Comparison of ENCODE assay signal across 8 mouse cellular contexts in the genomic region with DNA sequence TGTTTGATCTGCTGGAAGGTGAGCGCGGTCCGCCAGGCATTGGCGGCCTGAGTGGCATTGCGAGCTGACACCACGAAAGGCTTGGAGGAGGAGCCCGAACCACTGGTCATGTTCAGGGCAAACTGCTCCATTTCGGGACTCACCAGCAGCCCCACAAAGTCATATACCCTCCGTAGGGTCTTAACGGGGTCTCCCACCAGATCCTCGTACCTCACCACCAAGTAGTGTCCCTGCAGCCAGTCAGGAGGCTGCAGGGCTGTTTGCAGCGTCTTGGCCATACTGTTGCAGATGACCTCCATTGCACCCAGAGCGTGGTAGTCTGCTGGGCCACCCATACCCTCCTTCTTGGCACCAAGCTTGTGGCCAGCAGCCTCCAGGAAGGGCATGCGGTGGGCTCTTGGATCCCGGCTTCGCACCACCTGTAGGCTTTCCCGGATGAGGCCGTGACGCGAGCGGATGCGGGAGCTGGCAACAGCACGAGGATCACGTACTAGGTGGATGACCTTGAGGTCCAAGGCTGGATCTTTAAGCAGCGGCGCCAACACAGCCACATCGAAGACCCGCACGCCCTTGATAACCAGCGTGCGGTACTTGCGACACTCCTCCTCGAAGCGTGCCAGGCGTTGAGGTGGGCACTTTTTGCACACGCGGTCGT. TPM values are rescaled to one million over a fixed set of nuclear protein-coding genes. Genes with fewer than 3 reads are reported as not detected.
DNase-seq lines count a peak whose midpoint lies in the region; ATAC-seq and TF ChIP-seq lines count a peak whose summit lies in the region.

No protein-coding gene starts in this region.

- H3K9ac ChIP-seq in forebrain, embryonic 16.5 days (replicated peaks; ENCODE audit: low read depth, low read length): peak overlapping the region; percentile 87
- H3K9ac ChIP-seq in limb, embryonic 13.5 days: peak overlapping the region; percentile 92

- ATAC-seq in forebrain, embryonic 16.5 days: no peak
- ATAC-seq in limb, embryonic 13.5 days (ENCODE audit: low FRiP score, low read depth): no peak

- H3K27ac ChIP-seq in forebrain, embryonic 16.5 days (ENCODE audit: low read length): no peak overlapping the region
- no peak overlapping the region for H3K27ac ChIP-seq in limb, embryonic 13.5 days
- peak overlapping the region; percentile 6 for H3K27ac ChIP-seq in olfactory bulb, adult 2 months (ENCODE audit: insufficient read depth, low read depth, low read length)

- 73% methylated on average over 38 of the region's 38 CpGs for WGBS in forebrain, embryonic 16.5 days
- WGBS in limb, embryonic 13.5 days: 75% methylated on average over 38 of the region's 38 CpGs
- 67% methylated on average over 38 of the region's 38 CpGs for WGBS in olfactory bulb, adult 2 months

- peaks cover 24% of the 10 kb centered on the region for H3K4me1 ChIP-seq in forebrain, embryonic 16.5 days (replicated peaks; ENCODE audit: control insufficient read depth, insufficient read depth, low read length)
- H3K4me1 ChIP-seq in limb, embryonic 13.5 days: peaks cover 25% of the 10 kb centered on the region
- peaks cover 21% of the 10 kb centered on the region for H3K4me1 ChIP-seq in olfactory bulb, adult 2 months (ENCODE audit: control insufficient read depth, insufficient read depth, low read length)

- intact Hi-C loops in left cerebral cortex, postnatal 36 days (cut with DNase I): loop anchor here (5.0 to 10.0 kb wide), 5 partner anchors 83 to 570 kb away; no protein-coding TSS in a partner anchor
- intact Hi-C loops in left cerebral cortex, postnatal 14 days (cut with DNase I): loop anchor here (5.0 to 10.0 kb wide), 2 partner anchors 333 to 560 kb away; no protein-coding TSS in a partner anchor

- no peak for TF ChIP-seq POLR2A in olfactory bulb, adult 2 months (IDR thresholded peaks at IDR 0.05; ENCODE audit: insufficient read depth, low read depth, low read length)

- H3K9me3 ChIP-seq in forebrain, embryonic 16.5 days (ENCODE audit: control insufficient read depth, low read length): no peaks in the 10 kb centered on the region
- H3K9me3 ChIP-seq in limb, embryonic 13.5 days: no peaks in the 10 kb centered on the region

- H3K36me3 ChIP-seq in forebrain, embryonic 16.5 days (ENCODE audit: control insufficient read depth, insufficient read depth): no peaks in the 10 kb centered on the region
- H3K36me3 ChIP-seq in limb, embryonic 13.5 days: peaks cover 7% of the 10 kb centered on the region

- no peaks in the 10 kb centered on the region for H3K27me3 ChIP-seq in forebrain, embryonic 16.5 days (replicated peaks; ENCODE audit: control insufficient read depth, insufficient read depth, low read length)
- H3K27me3 ChIP-seq in limb, embryonic 13.5 days: peaks cover 15% of the 10 kb centered on the region

- H3K4me2 ChIP-seq in forebrain, embryonic 16.5 days (ENCODE audit: low read length): peak overlapping the region; percentile 91
- H3K4me2 ChIP-seq in limb, embryonic 13.5 days (replicated peaks): peak overlapping the region; percentile 98

- H3K4me3 ChIP-seq in forebrain, embryonic 16.5 days (replicated peaks; ENCODE audit: low read length): peak overlapping the region; percentile 88
- peak overlapping the region; percentile 85 for H3K4me3 ChIP-seq in limb, embryonic 13.5 days
- peak overlapping the region; percentile 86 for H3K4me3 ChIP-seq in olfactory bulb, adult 2 months (ENCODE audit: insufficient read depth, low read depth, low read length)

- TF ChIP-seq CTCF in olfactory bulb, adult 2 months (IDR thresholded peaks at IDR 0.05; ENCODE audit: insufficient read depth, low read depth, low read length): no peak

- peak; percentile 6 to 21 for DNase-seq in left cerebral cortex, postnatal 36 days (ENCODE audit: low spot score in 2 of 2)
- no peak for DNase-seq in left cerebral cortex, postnatal 14 days (ENCODE audit: low spot score in 2 of 2)
- DNase-seq in adrenal gland, postnatal 36 days: peak; percentile 45 to 52
- DNase-seq in ovary, postnatal 10 days (ENCODE audit: low spot score): no peak
- DNase-seq in embryo, embryonic 10 days (ENCODE audit: low spot score): no peak

RNA-seq across cellular contexts. Expression of a gene that starts 1.6 kb away (rescaled TPM):
- 10 to 100 TPM; 77.3 to 83.3 TPM for total RNA-seq in left cerebral cortex, postnatal 36 days (2021)
- total RNA-seq in left cerebral cortex, postnatal 14 days (2021): 100 to 1,000 TPM; 103 TPM
- 10 to 100 TPM; 24.6 to 41.4 TPM for total RNA-seq in adrenal gland, postnatal 36 days (2021)
- 10.9 and 13.6 TPM in 2 replicates for polyA plus RNA-seq in forebrain, embryonic 16.5 days (2015; fragmentation: Nextera tagmentation; extraction: Ambion mirVana)
- polyA plus RNA-seq in limb, embryonic 13.5 days (2015; fragmentation: Nextera tagmentation; extraction: Ambion mirVana): 9.7 and 11.5 TPM in 2 replicates
- not detected in 2 replicates for polyA plus RNA-seq in olfactory bulb, adult 2 months (2012; ENCODE audit: insufficient read depth, insufficient read length, low replicate concordance, missing spikeins)

Comparison
In these comparisons a context has a peak if more than half of its experiments do, and no peak if none do; other contexts are left out.
1. DNase-seq: peak in left cerebral cortex, postnatal 36 days (2 of 2) and adrenal gland, postnatal 36 days (2 of 2); none in left cerebral cortex, postnatal 14 days (0 of 2), ovary, postnatal 10 days (single experiment) and embryo, embryonic 10 days (single experiment).
2. Peak in every context shown above with its lines, with median percentiles within 50 percentile points of each other: H3K4me3 ChIP-seq.